In the genomic region with DNA sequence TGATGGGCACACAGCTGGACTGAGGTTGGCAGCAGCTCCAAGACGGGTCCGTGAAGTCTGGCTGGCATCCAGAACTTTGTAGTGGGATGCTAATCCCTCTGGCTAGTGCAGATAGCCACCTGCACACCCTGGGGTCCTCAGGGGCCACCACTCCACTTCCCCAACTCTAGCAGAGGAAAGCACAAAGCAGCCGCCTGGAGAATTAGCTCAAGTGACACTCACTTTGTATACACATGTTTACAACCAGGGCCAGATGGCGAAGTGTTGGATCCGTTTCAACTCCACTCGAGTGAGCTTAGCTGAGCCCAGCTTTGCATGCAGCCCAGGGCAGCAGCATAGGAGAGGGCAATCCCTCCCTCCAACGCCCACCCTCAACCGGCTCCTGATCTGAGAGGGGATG, we compare ENCODE assay signal across 8 mouse cellular contexts.
A peak's percentile ranks its signal among the peaks of the same experiment; 100 is the strongest.
DNase-seq lines count a peak whose midpoint lies in the region; ATAC-seq lines count a peak whose summit lies in the region.

No protein-coding gene starts in this region.

- intact Hi-C loops in heart, postnatal 10 days (cut with DNase I), result loop anchor here (10.0 kb wide), 1 partner anchor 273 kb away; no protein-coding TSS in a partner anchor

- H3K36me3 ChIP-seq in midbrain, embryonic 13.5 days, result no peaks in the 10 kb centered on the region

- H3K4me1 ChIP-seq in midbrain, embryonic 13.5 days (replicated peaks), result peaks cover 59% of the 10 kb centered on the region

- H3K4me3 ChIP-seq in midbrain, embryonic 13.5 days (replicated peaks), result no peak overlapping the region

- peak; percentile 85 for ATAC-seq in midbrain, embryonic 13.5 days

- no peaks in the 10 kb centered on the region for H3K9me3 ChIP-seq in midbrain, embryonic 13.5 days

- H3K4me2 ChIP-seq in midbrain, embryonic 13.5 days (replicated peaks), result 0 out of 2 replicates have a peak overlapping the region, but pooled peaks have one; percentile 3

- DNase-seq in heart, adult 18-20 months, result peak; percentile 37 to 50
- DNase-seq in heart, adult 9 months (ENCODE audit: low spot score in 2 of 2), result no peak
- peak; percentile 19 for DNase-seq in embryo, embryonic 9.5 days (ENCODE audit: extremely low spot score)
- DNase-seq in heart, postnatal 10 days, result peak; percentile 72 to 73
- peak; percentile 49 to 59 for DNase-seq in layer of hippocampus, postnatal 25 days (ENCODE audit: extremely low spot score in 1 of 2, low spot score in 1 of 2)
- no peak for DNase-seq in spleen, postnatal 4 days (ENCODE audit: low spot score in 2 of 2)
- no peak for DNase-seq in thymus, postnatal 10 days (ENCODE audit: low spot score in 2 of 2)

- no peak overlapping the region for H3K9ac ChIP-seq in midbrain, embryonic 13.5 days (replicated peaks)

- peaks cover 25% of the 10 kb centered on the region for H3K27me3 ChIP-seq in midbrain, embryonic 13.5 days

- H3K27ac ChIP-seq in midbrain, embryonic 13.5 days, result peak overlapping the region; percentile 55

- 7% methylated on average over 8 of the region's 8 CpGs for WGBS in midbrain, embryonic 13.5 days

Comparison
In these comparisons a context has a peak if more than half of its experiments do, and no peak if none do; other contexts are left out.
1. DNase-seq: peak in heart, adult 18-20 months (2 of 2), embryo, embryonic 9.5 days (single experiment), heart, postnatal 10 days (2 of 2) and layer of hippocampus, postnatal 25 days (2 of 2); none in heart, adult 9 months (0 of 2), spleen, postnatal 4 days (0 of 2) and thymus, postnatal 10 days (0 of 2).